Mouse (Mus musculus): ENCODE measurements around the gene Kif9.
A peak's percentile ranks its signal among the peaks of the same experiment; 100 is the strongest.

The Kif9 gene

DNA sequence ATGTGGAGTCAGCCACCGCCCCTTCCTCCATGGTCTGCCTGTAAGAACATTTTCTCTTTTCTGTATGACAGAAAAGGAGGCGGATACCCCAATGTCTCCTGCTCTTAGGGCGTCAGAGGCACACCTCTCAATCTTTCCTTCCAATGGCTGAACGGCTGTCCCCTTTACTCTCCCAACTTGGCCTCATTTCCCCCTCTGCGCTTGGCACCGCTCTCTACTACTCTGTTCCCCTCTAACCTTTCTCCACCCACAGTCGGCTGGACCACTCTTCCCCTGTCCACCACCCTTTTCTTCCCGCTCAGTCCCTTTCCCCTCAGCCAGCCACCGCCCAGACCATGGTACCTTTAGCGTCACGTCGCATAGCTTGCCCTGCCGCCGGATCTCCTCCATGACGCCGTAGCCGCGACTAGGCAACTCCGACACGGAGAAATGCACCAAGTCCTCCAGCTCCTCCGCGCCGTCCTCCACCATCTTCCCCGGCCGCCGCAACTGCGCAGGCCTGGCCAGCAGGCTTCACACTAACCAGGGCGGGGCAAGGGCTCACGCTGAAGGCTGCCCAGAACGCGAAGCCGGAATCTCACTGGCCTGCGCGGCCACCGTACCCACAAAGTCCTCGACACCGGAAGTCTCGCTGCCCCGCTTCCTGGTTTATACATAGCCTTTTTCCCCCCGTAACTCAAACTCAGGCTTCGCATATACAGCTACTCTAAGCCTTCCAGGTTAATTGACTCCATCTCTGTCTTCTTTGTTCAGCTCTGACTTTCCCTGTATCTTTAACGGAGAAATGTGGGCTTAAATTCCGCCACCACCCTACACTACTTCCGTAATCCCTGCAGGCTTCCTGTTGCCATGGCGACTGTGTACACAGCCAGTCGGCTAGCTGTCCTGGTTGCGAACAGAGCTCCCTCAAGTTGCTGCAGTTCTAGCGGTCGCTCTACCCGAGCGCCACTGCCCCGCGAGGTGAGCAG lies at the start of gene Kif9, which contains the start of gene Klhl18:
Kif9 (plus strand) TSS at position 835 of the 968 bp plus-strand sequence.
Klhl18 (minus strand) TSS at position 571 of the 968 bp plus-strand sequence.
- DNase-seq, result peak; percentile 92 to 97

DNA sequence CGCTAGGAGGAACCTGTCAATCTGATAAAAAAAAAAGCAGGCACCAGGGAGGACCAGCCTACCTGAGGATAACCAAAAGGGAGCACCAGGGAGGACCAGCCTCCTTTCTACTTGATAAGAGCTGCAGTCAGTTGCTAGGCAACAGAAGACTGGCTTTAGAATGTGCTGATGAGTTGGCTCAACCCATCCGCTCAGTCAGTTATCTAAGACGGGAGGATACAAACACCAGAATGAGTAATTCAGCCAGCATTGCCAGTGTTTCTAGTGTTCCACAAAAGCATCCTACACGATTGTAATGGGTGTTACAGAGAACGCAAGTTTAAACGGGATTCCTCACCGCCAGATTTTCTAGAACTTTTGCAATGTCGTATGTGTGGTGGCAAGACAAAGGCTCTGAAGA lies 45.5 kb upstream of the Kif9 start:
- no peak for DNase-seq

DNA sequence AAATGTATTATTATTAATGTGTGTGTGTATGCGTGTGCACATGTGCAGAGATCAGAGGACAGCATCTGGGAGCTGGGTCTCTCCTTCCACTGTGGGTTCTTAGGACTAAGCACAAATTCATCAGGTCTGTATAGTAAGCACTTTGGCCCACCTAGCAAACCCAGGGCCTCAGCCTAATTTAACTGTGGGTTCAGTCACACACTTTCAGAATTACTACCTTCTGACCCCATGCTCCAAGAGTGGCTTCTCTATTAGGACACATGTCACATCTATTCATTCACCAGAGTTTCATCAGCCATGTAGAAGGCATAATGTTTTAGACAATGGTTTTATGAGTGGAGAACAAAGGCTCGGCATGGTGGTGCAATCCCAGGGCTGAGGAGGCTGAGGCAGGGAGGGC lies 43.7 kb upstream of the Kif9 start:
- no peak for DNase-seq

DNA sequence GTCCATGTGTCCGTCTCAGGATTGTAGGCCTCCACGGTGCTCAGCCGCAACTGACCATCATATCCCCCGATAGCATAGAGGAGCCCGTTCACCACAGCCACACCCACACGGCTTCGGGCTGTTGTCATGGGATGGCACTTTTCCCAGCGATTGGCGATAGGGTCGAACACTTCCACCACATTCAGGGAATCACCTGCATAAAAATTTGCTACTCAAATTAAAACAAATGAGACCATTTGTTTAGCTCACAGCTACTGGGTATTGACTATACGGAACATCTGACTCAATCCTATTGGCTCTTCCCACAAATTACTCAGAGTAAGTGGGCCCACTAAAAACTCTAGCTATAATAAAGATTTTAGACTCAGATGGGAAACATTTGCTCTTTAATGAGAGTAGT lies 40.7 kb upstream of the Kif9 start:
- no peak for DNase-seq

DNA sequence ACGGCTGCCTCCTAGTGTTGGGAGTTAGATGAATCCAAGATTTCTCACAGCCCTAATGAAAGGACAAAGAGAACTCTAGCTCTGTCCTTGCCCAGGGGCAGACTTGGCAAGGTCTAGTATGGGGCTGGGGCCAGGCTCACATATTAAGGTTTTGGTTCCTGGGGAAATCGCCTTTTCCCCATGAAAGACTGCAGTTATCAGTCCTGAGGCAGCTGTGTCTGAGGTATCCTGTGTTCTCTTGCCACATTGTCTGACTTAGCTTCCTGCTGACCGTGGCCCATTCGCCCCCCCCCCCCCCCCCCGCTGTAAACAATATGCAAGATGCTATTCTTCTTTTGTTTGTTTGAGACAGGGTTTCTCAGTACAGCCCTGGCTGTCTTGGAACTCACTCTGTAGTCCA lies 36.7 kb upstream of the Kif9 start:
- DNase-seq, result no peak

DNA sequence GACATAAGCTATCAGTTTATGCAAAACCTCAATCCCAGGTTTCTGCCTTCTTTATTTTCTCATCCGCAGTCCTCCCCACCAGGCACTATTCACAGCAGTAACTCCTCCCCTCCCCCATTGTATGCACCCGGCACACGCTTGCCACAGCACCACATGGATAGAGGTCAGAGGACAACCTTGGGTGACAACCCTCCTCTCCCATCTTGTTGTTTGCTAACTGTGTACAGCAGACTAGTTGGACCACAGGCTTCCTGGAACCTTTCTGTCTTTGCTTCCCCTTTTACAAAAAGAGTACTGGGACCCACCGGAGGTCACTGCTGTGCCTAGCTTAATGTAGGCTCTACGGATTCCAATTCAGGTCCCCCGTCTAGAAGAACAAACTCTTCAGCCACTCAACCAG lies 36.2 kb upstream of the Kif9 start:
- no peak for DNase-seq

DNA sequence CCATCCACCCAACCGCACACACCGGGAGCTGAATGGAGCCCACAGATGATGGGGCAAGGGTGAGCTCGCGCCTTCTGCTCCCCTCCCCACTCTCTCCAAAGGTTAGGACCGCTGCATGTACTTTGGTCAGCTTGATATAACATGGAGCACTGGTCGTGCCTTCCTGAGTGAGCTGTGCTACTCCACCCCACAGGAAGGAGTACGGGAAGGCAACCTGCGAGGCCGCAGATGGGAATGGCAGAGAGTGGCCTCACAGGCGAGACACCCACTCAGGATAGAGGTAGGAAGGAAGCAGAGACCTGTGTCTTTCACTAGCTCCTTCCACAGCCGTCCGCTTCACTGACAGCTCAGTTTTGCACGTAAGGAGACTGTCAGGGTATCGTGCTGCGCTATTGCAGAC lies 28.4 kb upstream of the Kif9 start:
- DNase-seq, result no peak

DNA sequence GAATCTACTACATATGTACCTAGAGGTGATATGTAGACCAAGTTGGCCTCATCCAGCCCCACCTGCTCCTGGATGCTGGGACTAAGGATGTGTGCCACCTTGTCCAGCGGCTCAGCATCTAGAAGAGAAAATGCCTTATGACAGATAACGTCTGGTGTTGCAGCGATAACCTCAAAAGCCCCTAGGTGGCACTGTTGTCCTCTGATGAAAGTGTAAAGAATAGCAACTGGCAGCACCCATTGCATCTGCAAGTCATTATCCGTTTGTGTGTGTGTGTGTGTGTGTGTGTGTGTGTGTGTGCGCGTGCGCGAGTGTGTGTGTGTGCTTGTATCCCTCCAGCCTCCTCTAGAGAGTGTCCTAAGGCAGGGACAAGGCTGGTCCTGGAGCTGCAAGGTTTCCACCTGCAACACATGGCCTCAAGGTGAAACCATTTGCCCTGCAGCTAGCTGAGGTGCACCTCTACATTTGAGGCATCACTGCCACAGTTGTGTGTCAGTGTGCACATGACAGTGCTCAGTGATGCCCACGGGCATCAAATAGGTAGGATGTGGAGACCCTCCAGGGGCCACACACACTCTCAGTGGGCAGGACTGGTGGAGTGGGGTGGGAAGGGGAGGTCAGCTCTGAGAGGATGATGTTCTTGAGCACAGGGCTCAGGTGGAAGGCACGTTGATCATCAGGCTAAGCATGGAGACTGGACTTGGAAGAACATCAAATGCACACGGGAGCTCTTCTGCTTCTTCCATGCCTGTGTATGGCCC lies 27.7 kb upstream of the Kif9 start:
- DNase-seq, result peak; percentile 40 to 74

DNA sequence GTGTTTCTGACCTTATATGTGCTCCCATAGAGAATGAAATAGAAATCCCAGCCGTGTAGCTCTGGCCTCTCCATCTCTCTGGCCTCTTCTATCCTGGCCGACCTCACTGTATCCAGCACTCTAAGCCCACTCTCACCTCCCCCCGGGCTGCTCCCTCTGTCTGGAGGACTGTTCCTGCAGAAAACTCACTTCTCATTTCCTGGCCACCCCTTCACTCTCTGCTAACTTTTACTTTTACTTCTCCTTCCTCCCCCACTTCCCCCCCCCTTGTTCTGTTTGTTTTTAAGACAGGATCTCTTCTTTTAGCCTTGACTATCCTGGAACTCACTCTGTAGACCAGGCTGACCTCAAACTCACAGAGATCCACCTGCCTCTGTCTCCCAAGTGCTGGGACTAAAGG lies 24.2 kb upstream of the Kif9 start:
- no peak for DNase-seq

DNA sequence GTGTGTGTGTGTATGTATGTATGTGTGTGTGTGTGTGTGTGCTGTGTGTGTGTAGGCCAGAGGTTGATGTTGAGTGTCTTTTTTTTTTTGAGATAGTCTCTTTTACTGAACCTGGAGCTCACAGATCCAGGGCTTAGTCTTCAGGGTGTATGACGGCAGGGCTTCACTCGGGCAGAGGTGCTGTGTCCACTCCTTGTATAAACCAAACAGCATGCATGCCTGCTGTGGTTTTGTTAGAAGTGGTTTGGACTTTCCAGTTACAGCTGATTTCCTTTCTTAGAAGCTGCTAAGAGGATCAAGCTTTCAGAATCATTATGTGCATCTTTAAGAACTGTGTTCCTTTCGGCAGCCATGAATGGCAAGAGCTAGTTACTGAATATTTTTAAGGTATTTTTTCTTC lies 18.8 kb upstream of the Kif9 start:
- no peak for DNase-seq

DNA sequence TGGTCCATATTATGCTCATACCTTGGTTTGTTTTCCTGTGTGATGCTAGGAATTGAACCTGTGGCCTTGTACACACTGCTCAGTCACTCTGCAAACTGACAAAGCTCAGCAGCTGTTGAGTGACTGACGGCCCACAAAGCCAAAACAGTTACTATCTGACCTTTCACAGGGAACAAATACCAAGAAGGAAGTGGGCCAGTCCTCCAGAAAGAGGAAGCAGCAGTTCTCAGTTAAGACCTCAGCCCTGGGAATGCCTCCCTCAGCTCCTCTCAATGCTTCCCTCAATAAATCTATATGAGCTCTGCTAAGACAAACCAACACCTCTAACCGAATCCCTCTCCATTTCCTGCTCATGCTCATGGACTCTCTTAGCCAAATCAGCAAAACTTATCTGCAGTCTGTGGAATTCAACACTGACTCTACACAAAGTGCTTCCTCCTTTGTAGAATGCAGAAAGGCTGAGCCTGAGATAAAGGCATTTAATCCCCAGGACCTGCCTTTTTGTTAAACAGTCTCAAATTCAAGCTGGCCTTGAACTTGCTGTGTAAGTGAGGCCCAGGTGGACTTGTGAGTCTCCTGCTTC lies 17.5 kb upstream of the Kif9 start:
- no peak for DNase-seq

DNA sequence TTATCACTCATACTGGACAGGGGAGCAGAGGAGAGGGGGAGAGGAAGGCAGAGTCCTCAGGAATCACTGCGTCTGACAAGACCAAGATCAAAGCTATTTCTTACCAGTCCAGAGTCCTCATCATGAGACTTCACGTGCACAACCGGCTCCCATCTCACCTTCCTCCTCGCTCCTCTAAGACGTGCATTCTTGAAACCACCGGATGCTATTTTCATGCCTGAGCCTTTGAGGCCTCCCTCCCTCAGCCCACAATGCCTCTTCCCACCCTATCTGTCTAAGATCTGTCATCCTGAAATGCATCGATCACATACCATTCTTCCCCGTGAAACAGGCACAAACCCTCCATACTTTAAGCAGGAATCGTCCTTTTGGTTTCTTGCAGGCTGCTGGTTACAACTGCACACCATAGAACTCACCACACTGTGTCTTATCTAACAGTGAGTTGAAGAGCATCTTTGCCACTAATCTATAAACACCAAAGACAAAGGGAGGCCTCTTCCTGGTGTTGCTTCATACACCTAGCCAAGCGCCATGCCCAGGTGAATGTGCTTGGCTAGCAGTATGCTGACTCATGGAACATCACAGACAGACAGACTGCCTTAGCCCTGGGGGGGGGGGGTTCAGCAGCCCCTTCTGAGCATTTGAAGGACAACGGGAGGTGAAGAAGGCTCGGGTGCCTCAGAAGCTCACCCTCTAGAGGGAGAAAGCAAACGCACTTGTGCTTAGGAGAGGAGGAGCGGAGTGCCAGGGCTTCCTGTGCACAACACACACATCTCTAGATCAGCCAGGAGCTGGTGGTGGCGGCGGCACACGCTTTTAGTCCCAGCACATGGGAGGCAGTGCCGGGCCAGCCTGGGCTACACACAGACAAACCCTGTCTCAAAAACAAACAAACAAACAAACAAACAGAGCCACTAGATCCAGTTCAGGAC lies 15.6 kb upstream of the Kif9 start:
- no peak for DNase-seq

DNA sequence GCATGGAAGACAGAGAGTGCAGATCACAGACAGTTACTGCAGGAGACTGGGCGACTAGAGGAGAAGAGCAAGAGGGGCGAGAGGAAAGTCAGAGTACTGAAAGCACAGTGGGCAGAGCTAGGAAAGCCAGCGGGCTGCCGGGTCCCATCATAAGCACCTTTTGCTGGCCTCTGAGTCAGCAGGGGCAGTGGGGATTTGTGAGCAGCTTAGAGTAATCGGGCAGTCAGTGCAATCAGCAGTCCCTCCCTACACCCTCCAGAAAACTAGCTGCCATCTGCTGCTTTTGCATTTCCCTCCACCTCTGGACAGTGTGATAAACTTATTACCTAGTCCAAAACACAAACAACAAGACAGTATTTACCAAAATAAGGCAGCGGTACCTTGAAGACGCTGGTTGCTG lies 14.4 kb upstream of the Kif9 start:
- DNase-seq, result no peak

DNA sequence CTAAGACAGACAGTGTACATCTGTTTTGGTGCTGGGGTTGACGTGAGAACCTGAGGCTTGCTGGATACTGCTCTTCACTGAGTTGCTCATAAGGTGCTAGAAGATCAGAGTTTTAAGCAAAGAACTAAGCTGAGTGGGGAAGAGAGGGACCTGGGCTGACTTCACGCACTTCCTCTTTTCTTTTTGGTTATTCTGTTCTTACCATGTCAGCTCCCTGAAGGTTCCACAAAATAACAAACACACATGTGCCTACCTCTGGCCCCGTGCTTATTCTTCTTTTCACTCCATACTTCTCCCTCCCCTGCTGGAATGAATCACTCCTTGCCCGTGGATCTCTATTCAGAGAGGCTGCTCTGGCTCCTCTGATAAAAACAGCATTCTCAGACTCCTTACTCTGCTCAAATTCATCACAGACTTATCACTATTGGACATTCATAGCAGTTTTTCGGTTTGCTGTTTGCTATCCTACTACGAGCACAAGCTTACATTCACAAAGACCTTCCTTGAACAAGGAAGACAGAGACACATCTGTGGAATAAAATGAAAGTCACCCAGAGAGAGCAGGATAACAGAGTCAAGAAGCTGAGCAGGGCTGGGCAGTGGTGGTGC lies 12.7 kb upstream of the Kif9 start:
- DNase-seq, result no peak

DNA sequence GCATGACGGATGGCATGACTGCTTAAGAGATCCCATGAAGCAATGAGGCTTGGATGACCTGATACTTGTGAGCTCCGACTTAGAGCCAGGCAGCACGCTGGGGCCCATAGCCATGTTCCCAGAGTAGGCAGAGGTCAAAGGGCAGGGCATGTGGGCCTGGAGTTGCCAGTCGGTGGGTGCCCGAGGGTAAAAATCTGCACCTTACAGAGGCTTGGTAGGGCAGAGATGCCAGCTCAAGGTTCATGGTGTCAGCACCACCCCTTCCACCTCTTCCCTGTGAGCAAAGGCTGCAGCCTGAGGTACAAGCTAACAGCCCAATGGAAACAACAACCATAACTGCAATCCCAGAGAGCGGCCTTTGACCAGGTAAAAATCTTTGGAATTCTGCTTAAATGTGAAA lies 11.4 kb upstream of the Kif9 start:
- DNase-seq, result no peak

DNA sequence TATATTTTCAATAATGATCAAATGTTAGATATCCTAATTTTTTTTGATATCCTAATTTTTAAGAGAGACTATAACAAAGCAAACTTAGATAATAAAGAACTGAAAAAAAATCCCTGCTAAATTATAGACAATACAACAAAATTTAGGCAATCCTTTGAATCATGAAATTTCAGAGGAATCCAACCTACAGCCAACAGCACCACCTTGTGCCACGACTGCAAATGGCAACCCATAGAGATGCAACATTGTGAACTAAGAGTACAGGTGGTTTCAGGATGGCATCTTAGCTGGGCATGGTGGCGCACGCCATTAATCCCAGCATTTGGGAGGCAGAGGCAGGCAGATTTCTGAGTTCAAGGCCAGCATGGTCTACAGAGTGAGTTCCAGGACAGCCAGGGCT lies 10.6 kb upstream of the Kif9 start:
- DNase-seq, result peak; percentile 47 to 68

DNA sequence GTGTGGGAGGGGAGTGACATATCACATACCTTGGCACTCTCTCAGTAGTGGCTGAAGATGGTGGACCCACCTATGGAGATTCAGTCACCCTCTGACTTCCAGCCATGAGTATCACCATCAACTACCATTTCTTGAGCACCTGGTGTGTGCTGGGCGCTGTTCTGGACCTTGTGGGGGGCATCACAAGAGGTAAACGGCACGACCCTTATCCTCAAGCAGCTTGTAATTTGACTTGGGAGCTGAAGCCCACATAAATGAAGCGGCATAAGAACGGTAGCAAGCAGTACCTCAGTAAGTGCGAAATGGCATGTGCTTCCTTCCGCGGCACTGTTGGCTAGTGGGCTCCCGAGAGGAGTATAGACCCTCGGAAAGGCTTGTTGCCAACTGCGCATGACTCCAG lies 1.2 kb downstream of the Kif9 start:
- DNase-seq, result no peak

DNA sequence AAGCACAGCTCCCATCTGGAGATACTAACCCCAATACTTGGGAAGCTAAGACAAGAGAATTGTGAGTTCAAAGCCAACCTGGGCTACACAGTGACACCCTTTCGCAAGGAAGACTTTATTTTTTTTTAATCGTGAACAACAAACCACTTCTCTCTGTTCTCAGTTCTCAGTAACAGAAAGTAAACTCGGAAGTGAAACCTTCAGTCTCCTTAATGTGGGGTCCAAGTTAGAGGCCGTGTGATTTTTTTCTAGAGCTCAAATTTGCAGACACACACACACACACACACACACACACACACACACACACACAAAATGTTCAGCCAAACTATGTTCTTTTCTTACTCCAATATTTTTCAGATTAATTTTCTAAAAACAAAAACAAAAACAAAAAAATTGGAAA lies 1.9 kb downstream of the Kif9 start:
- DNase-seq, result no peak

DNA sequence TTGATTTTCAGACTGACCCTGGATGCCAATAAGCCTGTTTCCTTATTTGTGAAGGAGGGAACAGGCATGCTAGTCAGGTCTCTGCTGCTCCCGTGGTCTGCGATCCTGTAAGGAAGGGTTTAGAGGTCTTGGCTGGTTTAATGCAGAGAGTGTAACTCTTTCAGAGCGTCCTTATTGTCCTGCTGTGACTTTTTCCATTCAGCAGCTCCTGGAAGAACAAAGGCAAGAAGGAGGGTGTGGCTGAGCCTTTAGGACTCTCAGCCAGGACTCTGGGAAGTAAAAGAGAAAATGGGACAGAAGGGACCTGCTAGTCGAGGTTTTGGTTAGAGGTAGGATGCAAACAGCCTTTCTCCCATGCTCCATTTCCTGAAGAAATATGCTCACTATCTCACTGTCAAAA lies 12.1 kb downstream of the Kif9 start:
- DNase-seq, result no peak

DNA sequence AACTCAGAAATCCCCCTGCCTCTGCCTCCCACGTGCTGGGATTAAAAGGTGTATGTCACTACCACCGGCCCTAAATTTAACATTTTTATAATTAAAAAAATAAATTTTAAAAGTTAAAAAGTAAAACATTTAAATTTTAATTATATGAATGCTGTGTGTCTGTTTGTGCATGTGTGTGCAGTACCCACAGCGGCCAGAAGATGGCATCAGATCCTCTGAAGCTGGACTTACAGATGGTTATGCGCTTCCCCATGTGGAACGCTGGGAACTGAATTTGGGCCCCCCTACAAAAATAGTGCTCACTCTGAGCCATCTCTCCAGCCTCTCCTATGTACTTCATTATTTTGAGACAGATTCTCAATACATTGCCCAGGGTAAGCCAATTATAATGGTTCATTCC lies 14.2 kb downstream of the Kif9 start:
- DNase-seq, result peak; percentile 6 to 12

DNA sequence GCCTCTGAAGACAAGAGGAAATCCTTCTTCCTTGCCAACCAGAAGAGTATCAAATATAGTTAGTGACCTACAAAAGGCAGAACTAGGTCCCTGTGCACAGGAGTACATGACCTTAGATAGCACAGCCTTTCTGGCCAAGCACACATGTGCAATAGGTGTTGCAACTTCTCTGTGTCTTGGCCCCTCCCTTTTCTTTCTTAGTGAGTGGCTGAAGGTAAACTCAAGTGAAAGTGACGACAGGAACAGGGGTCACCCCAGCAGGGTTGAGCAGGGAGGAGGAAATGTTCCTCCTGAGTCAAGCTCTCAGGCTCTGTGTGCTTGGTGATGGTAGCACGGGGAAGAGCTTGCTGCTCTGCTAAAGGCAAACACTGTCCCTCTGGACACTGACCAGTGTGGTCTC lies 49.0 kb downstream of the Kif9 start:
- no peak for DNase-seq
